Mouse (Mus musculus) liver, embryonic 14.5 days (tissue): ENCODE measurements around the gene Cldn7.

Experiments used
- CTCF ChIP-seq: IDR thresholded peaks from 2 replicates; pipeline ENCODE4 v1.5.1; 2016; ENCODE audit warnings: antibody characterized with exemption, low read depth, control low read depth
- EP300 ChIP-seq: IDR thresholded peaks from 2 replicates; pipeline ENCODE4 v1.6.1; 2016; ENCODE audit warnings: antibody characterized with exemption, low read depth

GRCm38 (mm10) chr11:69961841-69962240, 2.7 kb upstream of the Cldn7 start:
- TF ChIP-seq CTCF, result no peak
- no peak for TF ChIP-seq EP300
